9 mouse cellular contexts compared by ENCODE assay signal in the genomic region with DNA sequence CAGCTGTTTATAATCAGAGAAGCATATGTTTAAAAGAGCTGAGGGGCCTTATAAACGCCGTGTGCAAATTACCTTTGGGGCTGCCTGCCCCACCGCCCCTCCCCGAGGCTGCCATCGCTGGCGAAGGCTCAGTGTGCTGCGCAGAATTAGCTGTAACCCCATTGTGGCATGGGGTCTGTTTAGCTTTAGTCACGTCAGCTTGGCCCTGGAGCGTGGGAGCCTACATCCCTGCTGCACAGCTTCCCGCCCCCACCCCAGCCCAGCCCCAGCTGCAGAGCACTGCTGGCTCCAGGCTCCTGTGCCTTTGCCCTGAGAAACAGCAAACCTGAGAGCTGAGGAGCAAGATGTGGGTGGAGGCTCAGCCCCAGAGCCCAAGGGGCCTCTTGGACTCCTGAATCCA.
A peak's percentile ranks its signal among the peaks of the same experiment; 100 is the strongest.
DNase-seq lines count a peak whose midpoint lies in the region; ATAC-seq lines count a peak whose summit lies in the region.
"Had no signal": no experiment of that assay in that cellular context is flagged by ENCODE, and none has a peak within 500 bp of the region (broad histone marks: within the 10 kb centered on the region; RNA-seq: fewer than 3 reads in every experiment).

No protein-coding gene starts in this region.

- peak overlapping the region; percentile 49; the same call in 1 of the 2 replicates for H3K9ac ChIP-seq in heart, embryonic 12.5 days
- no peak overlapping the region; the same call in 1 of the 2 replicates for H3K9ac ChIP-seq in lung, embryonic 16.5 days (ENCODE audit: low read length)
- 0 out of 2 replicates have a peak overlapping the region, but pooled peaks have one; percentile 9 for H3K9ac ChIP-seq in intestine, embryonic 16.5 days (ENCODE audit: low read depth, low read length)
- no peak overlapping the region for H3K9ac ChIP-seq in stomach, embryonic 14.5 days (replicated peaks; ENCODE audit: low read depth, low read length)

- peaks cover 64% of the 10 kb centered on the region for H3K4me1 ChIP-seq in heart, embryonic 12.5 days (replicated peaks)
- peaks cover 13% of the 10 kb centered on the region for H3K4me1 ChIP-seq in lung, embryonic 16.5 days (replicated peaks; ENCODE audit: control insufficient read depth, insufficient read depth, low read length)
- peaks cover 28% of the 10 kb centered on the region for H3K4me1 ChIP-seq in intestine, embryonic 16.5 days (ENCODE audit: control insufficient read depth, insufficient read depth, low read length)
- H3K4me1 ChIP-seq in stomach, embryonic 14.5 days (ENCODE audit: control insufficient read depth, insufficient read depth, low read length) = peaks cover 31% of the 10 kb centered on the region
- H3K4me1 ChIP-seq: megakaryocyte, embryonic 14.5 days had no signal

- DNase-seq in heart, postnatal 25 days (ENCODE audit: low spot score) = no peak
- no peak for DNase-seq in lung, adult 18-20 months
- no peak for DNase-seq in kidney, postnatal 25 days
- DNase-seq in right cerebral cortex, postnatal 25 days = no peak

- ATAC-seq in heart, embryonic 12.5 days (ENCODE audit: insufficient number of reproducible peaks, low FRiP score) = no peak
- peak; percentile 62 for ATAC-seq in lung, embryonic 16.5 days (ENCODE audit: low read depth)
- ATAC-seq in intestine, embryonic 16.5 days = peak; percentile 67
- peak; percentile 76 for ATAC-seq in stomach, embryonic 14.5 days (ENCODE audit: insufficient number of reproducible peaks, insufficient read depth, low FRiP score, low read depth)

- H3K36me3 ChIP-seq in heart, embryonic 12.5 days = no peaks in the 10 kb centered on the region
- H3K36me3 ChIP-seq in lung, embryonic 16.5 days (ENCODE audit: control insufficient read depth, insufficient read depth, low read length) = no peaks in the 10 kb centered on the region
- no peaks in the 10 kb centered on the region for H3K36me3 ChIP-seq in intestine, embryonic 16.5 days (ENCODE audit: control insufficient read depth, insufficient read depth, low read length)
- no peaks in the 10 kb centered on the region for H3K36me3 ChIP-seq in stomach, embryonic 14.5 days (ENCODE audit: control insufficient read depth, insufficient read depth, low read length)

- peak overlapping the region; percentile 11 for H3K27ac ChIP-seq in heart, embryonic 12.5 days (ENCODE audit: poor library complexity, severe bottlenecking)
- H3K27ac ChIP-seq in lung, embryonic 16.5 days (ENCODE audit: low read length) = peak overlapping the region; percentile 43; the same call in 1 of the 2 replicates
- 0 out of 2 replicates have a peak overlapping the region, but pooled peaks have one; percentile 23 for H3K27ac ChIP-seq in intestine, embryonic 16.5 days (ENCODE audit: low read length)
- H3K27ac ChIP-seq in stomach, embryonic 14.5 days (ENCODE audit: low read length) = peak overlapping the region; percentile 78

- no peaks in the 10 kb centered on the region for H3K27me3 ChIP-seq in heart, embryonic 12.5 days (replicated peaks)
- H3K27me3 ChIP-seq in lung, embryonic 16.5 days (ENCODE audit: control insufficient read depth, insufficient read depth, low read depth, low read length) = no peaks in the 10 kb centered on the region
- no peaks in the 10 kb centered on the region for H3K27me3 ChIP-seq in intestine, embryonic 16.5 days (replicated peaks; ENCODE audit: control insufficient read depth, insufficient read depth, low read length)
- H3K27me3 ChIP-seq in stomach, embryonic 14.5 days (ENCODE audit: control insufficient read depth, insufficient read depth, low read length) = no peaks in the 10 kb centered on the region

- no peak overlapping the region for H3K4me3 ChIP-seq in heart, embryonic 12.5 days
- no peak overlapping the region for H3K4me3 ChIP-seq in lung, embryonic 16.5 days (ENCODE audit: low read length)
- no peak overlapping the region for H3K4me3 ChIP-seq in intestine, embryonic 16.5 days (ENCODE audit: low read length)
- H3K4me3 ChIP-seq in stomach, embryonic 14.5 days (ENCODE audit: low read depth, low read length) = no peak overlapping the region
- H3K4me3 ChIP-seq: megakaryocyte, embryonic 14.5 days had no signal

- H3K4me2 ChIP-seq in heart, embryonic 12.5 days = no peak overlapping the region
- H3K4me2 ChIP-seq in lung, embryonic 16.5 days (ENCODE audit: low read depth, low read length) = no peak overlapping the region; the same call in 1 of the 2 replicates
- H3K4me2 ChIP-seq in intestine, embryonic 16.5 days (ENCODE audit: low read depth, low read length) = no peak overlapping the region
- no peak overlapping the region for H3K4me2 ChIP-seq in stomach, embryonic 14.5 days (replicated peaks; ENCODE audit: low read depth, low read length)

- 49% methylated on average over 10 of the region's 10 CpGs for whole genome bisulfite sequencing in heart, embryonic 12.5 days
- 50% methylated on average over 10 of the region's 10 CpGs for WGBS in lung, embryonic 16.5 days
- WGBS in intestine, embryonic 16.5 days = 35% methylated on average over 10 of the region's 10 CpGs
- 18% methylated on average over 10 of the region's 10 CpGs for WGBS in stomach, embryonic 14.5 days

- no peaks in the 10 kb centered on the region for H3K9me3 ChIP-seq in heart, embryonic 12.5 days (replicated peaks)
- H3K9me3 ChIP-seq in lung, embryonic 16.5 days (ENCODE audit: control insufficient read depth, low read length) = no peaks in the 10 kb centered on the region
- H3K9me3 ChIP-seq in intestine, embryonic 16.5 days (ENCODE audit: control insufficient read depth, low read length) = no peaks in the 10 kb centered on the region
- no peaks in the 10 kb centered on the region for H3K9me3 ChIP-seq in stomach, embryonic 14.5 days (ENCODE audit: control insufficient read depth, low read depth, low read length)
- H3K9me3 ChIP-seq: megakaryocyte, embryonic 14.5 days had no signal

- intact Hi-C loops in heart, postnatal 25 days (cut with DNase I) = no loop called here

Comparison
In these comparisons a context has a peak if more than half of its experiments do, and no peak if none do; other contexts are left out.
1. H3K27ac ChIP-seq: peak in every context shown above with its lines; median percentile 78 in stomach, embryonic 14.5 days; 43 in lung, embryonic 16.5 days; 23 in intestine, embryonic 16.5 days; 11 in heart, embryonic 12.5 days.
2. H3K9ac ChIP-seq: peak in heart, embryonic 12.5 days (single experiment) and intestine, embryonic 16.5 days (single experiment); none in lung, embryonic 16.5 days (single experiment) and stomach, embryonic 14.5 days (single experiment).